Comparison of ENCODE assay signal across 22 mouse cellular contexts in the genomic region with DNA sequence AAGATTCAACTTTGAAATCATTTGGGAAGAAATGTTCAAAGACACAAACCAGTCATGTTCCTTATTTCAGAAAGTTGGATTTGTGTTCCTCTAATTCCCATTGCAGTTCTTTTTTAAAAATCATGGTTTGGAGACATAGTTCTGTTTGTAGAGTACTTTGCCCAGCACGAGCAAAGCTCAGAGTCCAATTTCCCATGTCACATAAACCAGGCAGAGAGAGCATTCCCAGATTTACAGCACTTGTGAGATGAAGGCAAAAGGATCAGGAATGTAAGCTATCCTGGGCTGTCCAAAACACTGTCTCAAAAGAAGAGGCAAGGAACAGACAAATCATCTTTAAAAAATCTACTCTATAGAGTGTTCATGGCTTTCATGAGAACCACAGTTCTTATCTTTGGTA.
"Had no signal": no experiment of that assay in that cellular context is flagged by ENCODE, and none has a peak within 500 bp of the region (broad histone marks: within the 10 kb centered on the region; RNA-seq: fewer than 3 reads in every experiment).

No protein-coding gene starts in this region.

- DNase-seq: layer of hippocampus, adult 9-11 months; lung, adult 2 months; lung, postnatal 14 days; retina, postnatal 1 day; right cerebral cortex, postnatal 25 days; spleen, adult 18-20 months; thymus, postnatal 25 days had no signal

- H3K36me3 ChIP-seq: limb, embryonic 10.5 days; limb, embryonic 13.5 days; liver, embryonic 12.5 days; midbrain, embryonic 10.5 days; midbrain, embryonic 13.5 days; neural tube, embryonic 13.5 days; stomach, embryonic 15.5 days had no signal

- ATAC-seq: hindbrain, postnatal 0 days; inflammation-experienced regulatory T-cells, adult 6 months; liver, embryonic 12.5 days; midbrain, embryonic 13.5 days; midbrain, embryonic 16.5 days had no signal

- H3K27ac ChIP-seq: hindbrain, embryonic 14.5 days; hindbrain, postnatal 0 days; kidney, postnatal 0 days; layer of hippocampus, adult 2 months; limb, embryonic 10.5 days; limb, embryonic 13.5 days; liver, embryonic 12.5 days; macrophage; midbrain, embryonic 10.5 days; midbrain, embryonic 13.5 days; neural tube, embryonic 13.5 days; stomach, embryonic 15.5 days had no signal

- H3K4me3 ChIP-seq: layer of hippocampus, adult 2 months; limb, embryonic 10.5 days; limb, embryonic 13.5 days; liver, embryonic 12.5 days; midbrain, embryonic 10.5 days; midbrain, embryonic 13.5 days; myocyte; neural tube, embryonic 13.5 days; stomach, embryonic 15.5 days had no signal

- H3K9ac ChIP-seq: hindbrain, embryonic 14.5 days; limb, embryonic 13.5 days; liver, embryonic 12.5 days; midbrain, embryonic 13.5 days; neural tube, embryonic 13.5 days; stomach, embryonic 15.5 days had no signal

- H3K27me3 ChIP-seq: limb, embryonic 13.5 days; liver, embryonic 12.5 days; midbrain, embryonic 13.5 days; neural tube, embryonic 13.5 days; stomach, embryonic 15.5 days had no signal

- H3K9me3 ChIP-seq: limb, embryonic 10.5 days; limb, embryonic 13.5 days; liver, embryonic 12.5 days; midbrain, embryonic 10.5 days; midbrain, embryonic 13.5 days; neural tube, embryonic 13.5 days; stomach, embryonic 15.5 days had no signal

- H3K4me1 ChIP-seq: liver, embryonic 12.5 days; midbrain, embryonic 13.5 days; neural tube, embryonic 13.5 days; stomach, embryonic 15.5 days had no signal

- H3K4me2 ChIP-seq: hindbrain, embryonic 14.5 days; limb, embryonic 13.5 days; liver, embryonic 12.5 days; midbrain, embryonic 13.5 days; neural tube, embryonic 13.5 days; stomach, embryonic 15.5 days had no signal
